9 mouse cellular contexts compared by ENCODE assay signal in genomic region chr14:32076896-32077575, GRCm38 (mm10). TPM values are rescaled to one million over a fixed set of nuclear protein-coding genes. Genes with fewer than 3 reads are reported as not detected.
A peak's percentile ranks its signal among the peaks of the same experiment; 100 is the strongest.
DNase-seq lines count a peak whose midpoint lies in the region; TF ChIP-seq lines count a peak whose summit lies in the region.
"Had no signal": no experiment of that assay in that cellular context is flagged by ENCODE, and none has a peak within 500 bp of the region (broad histone marks: within the 10 kb centered on the region; RNA-seq: fewer than 3 reads in every experiment).

No protein-coding gene starts in this region.

- H3K27me3 ChIP-seq in E14TG2a.4 (ENCODE audit: insufficient read depth, low read length): no peaks in the 10 kb centered on the region
- H3K27me3 ChIP-seq: heart, embryonic 15.5 days had no signal

- peak; percentile 93 for TF ChIP-seq CTCF in E14TG2a.4 (conservative IDR thresholded peaks at IDR 0.05; ENCODE audit: low read length)
- peak; percentile 99 for TF ChIP-seq CTCF in lung, adult 2 months (IDR thresholded peaks at IDR 0.05; ENCODE audit: insufficient read depth, low read length)

- H3K4me1 ChIP-seq in E14TG2a.4 (replicated peaks; ENCODE audit: low read depth, low read length): peaks cover 78% of the 10 kb centered on the region
- peaks cover 11% of the 10 kb centered on the region for H3K4me1 ChIP-seq in lung, adult 2 months (ENCODE audit: control insufficient read depth, insufficient read depth, low read length)

- peak; percentile 81 for DNase-seq in adrenal gland, postnatal 10 days
- DNase-seq in embryo, embryonic 11 days: peak; percentile 79
- peak; percentile 72 for DNase-seq in heart, adult 8-10 months (ENCODE audit: low spot score)
- DNase-seq in kidney, postnatal 14 days: peak; percentile 74
- DNase-seq in lung, adult 2 months: peak; percentile 67
- DNase-seq in ovary, postnatal 14 days (ENCODE audit: low spot score): peak; percentile 61
- peak; percentile 41 for DNase-seq in thymus, postnatal 25 days

- 54% methylated on average over 8 of the region's 8 CpGs for WGBS in lung, adult 2 months

- H3K4me3 ChIP-seq in E14TG2a.4 (replicated peaks; ENCODE audit: low read length): 0 out of 2 replicates have a peak overlapping the region, but pooled peaks have one; percentile 10
- H3K4me3 ChIP-seq in lung, adult 2 months (replicated peaks; ENCODE audit: extremely low read depth, low read depth, low read length): no peak overlapping the region
- H3K4me3 ChIP-seq: heart, embryonic 15.5 days had no signal

- H3K36me3 ChIP-seq in E14TG2a.4 (ENCODE audit: insufficient read depth, low read length): peaks cover 15% of the 10 kb centered on the region

- no peaks in the 10 kb centered on the region for H3K9me3 ChIP-seq in E14TG2a.4 (ENCODE audit: low read length)
- H3K9me3 ChIP-seq: heart, embryonic 15.5 days had no signal

- TF ChIP-seq POLR2A in lung, adult 2 months (IDR thresholded peaks at IDR 0.05; ENCODE audit: borderline replicate concordance, extremely low read depth, low read depth, low read length): no peak

RNA-seq across cellular contexts. Expression of gene Oxnad1, which starts 8.1 kb away (rescaled TPM):
- total RNA-seq in adrenal gland, postnatal 10 days (2021): 10 to 100 TPM; 49.9 to 59.8 TPM
- 10 to 100 TPM; 52.2 to 73.4 (median 56.4) TPM for total RNA-seq in heart, adult 8-10 months (2022)
- 10.4 and 13.2 TPM in 2 replicates for polyA plus RNA-seq in lung, adult 2 months (2012; rRNA removed)

RNA-seq across cellular contexts. Expression of gene Dph3, which starts 8.5 kb away (rescaled TPM):
- 10 to 100 TPM; 63.0 to 64.2 TPM for total RNA-seq in adrenal gland, postnatal 10 days (2021)
- total RNA-seq in heart, adult 8-10 months (2022): 10 to 100 TPM; 73.7 to 91.2 (median 82.8) TPM
- 12.3 and 13.8 TPM in 2 replicates for polyA plus RNA-seq in lung, adult 2 months (2012; rRNA removed)

RNA-seq across cellular contexts. Expression of gene Galnt15, which starts 48.2 kb away (rescaled TPM):
- total RNA-seq in adrenal gland, postnatal 10 days (2021): 10 to 100 TPM; 10.2 to 10.6 TPM
- 10 to 100 TPM; 13.9 to 22.2 (median 18.3) TPM for total RNA-seq in heart, adult 8-10 months (2022)
- 9.3 and 10.8 TPM in 2 replicates for polyA plus RNA-seq in lung, adult 2 months (2012; rRNA removed)
